Mouse (Mus musculus): ENCODE measurements around the gene Ddx55.

- TF ChIP-seq POLR2A (IDR thresholded peaks at IDR 0.05; ENCODE audit: borderline replicate concordance, control insufficient read depth, low read depth, low read length) = no peak
- peak; percentile 32; the same call in 1 of the 2 replicates for TF ChIP-seq CTCF (IDR thresholded peaks at IDR 0.05; ENCODE audit: control insufficient read depth, insufficient read depth, low read length)
These were observed 45.8 kb upstream of the Ddx55 start for GRCm38 (mm10) chr5:124506731-124507359.
